Mouse (Mus musculus) stomach, postnatal 0 days (tissue): Measurements from ENCODE around the gene Slc2a1.

ENCODE experiments used
- CTCF ChIP-seq: IDR thresholded peaks from 2 replicates; pipeline ENCODE4 v1.5.1; 2016; ENCODE audit warnings: antibody characterized with exemption, low read depth, mild to moderate bottlenecking, moderate library complexity
- EP300 ChIP-seq: optimal IDR thresholded peaks from 2 replicates; pipeline ENCODE3; 2016; ENCODE audit warnings: antibody characterized with exemption

DNA sequence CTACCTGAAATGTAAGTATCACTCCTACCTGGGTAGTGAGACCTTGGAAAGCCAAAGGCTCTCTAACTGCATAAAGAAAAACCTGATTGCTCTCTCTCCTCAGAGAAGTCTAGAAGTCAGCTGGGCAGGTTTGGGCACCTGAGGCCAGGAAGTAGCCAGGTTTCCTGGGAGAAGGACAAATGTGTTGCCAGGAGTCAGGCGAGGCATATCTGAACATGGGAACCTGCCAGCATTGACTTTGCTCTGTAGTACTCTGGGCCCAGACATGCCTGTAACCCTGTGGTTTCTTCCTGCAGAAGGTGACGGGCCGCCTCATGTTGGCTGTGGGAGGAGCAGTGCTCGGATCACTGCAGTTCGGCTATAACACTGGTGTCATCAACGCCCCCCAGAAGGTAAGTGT, 11.6 kb downstream of the Slc2a1 start:
- TF ChIP-seq EP300 (no peak), CTCF (no peak)
